Mouse (Mus musculus): ENCODE data around the gene Nlrp6.

DNA sequence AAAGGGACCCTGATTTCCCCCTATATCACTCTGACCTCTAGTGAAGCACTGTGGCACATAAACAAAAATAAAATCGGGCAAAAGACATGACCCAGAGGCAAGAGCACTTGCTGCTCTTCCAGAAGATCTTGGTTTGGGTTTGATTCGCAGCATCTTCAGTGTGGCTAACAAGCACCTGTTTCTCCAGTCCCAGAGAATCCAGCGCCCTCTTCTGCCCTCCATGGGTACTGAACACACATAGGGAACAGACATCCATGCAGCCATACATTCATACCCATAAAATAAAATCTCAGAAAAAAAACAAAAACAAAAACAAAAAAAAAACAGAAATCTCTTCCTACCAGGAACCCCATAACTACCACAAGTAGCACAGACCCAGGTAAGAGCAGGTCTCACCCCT is 17.7 kb downstream of the Nlrp6 start:
- no peak for TF ChIP-seq CTCF (IDR thresholded peaks at IDR 0.05; ENCODE audit: borderline replicate concordance, insufficient read depth, low read length)
- TF ChIP-seq POLR2A (IDR thresholded peaks at IDR 0.05; ENCODE audit: low read depth, low read length), result no peak

All from embryonic fibroblast, embryonic 13.5 days (primary cell).